In genomic region chr1:187649871-187650270, GRCm38 (mm10) we compare ENCODE assay signal across 10 mouse cellular contexts. TPM values are rescaled to one million over a fixed set of nuclear protein-coding genes. Genes with fewer than 3 reads are reported as not detected.
DNase-seq lines count a peak whose midpoint lies in the region; ATAC-seq and TF ChIP-seq lines count a peak whose summit lies in the region.
"Had no signal": no experiment of that assay in that cellular context is flagged by ENCODE, and none has a peak within 500 bp of the region (broad histone marks: within the 10 kb centered on the region; RNA-seq: fewer than 3 reads in every experiment).

No protein-coding gene starts in this region.

- no peaks in the 10 kb centered on the region for H3K36me3 ChIP-seq in midbrain, embryonic 11.5 days (ENCODE audit: control insufficient read depth, insufficient read depth, low read length)
- H3K36me3 ChIP-seq in midbrain, embryonic 10.5 days: no peaks in the 10 kb centered on the region
- no peaks in the 10 kb centered on the region for H3K36me3 ChIP-seq in heart, embryonic 14.5 days (ENCODE audit: control insufficient read depth, insufficient read depth, low read length)
- H3K36me3 ChIP-seq in neural tube, embryonic 15.5 days: no peaks in the 10 kb centered on the region
- H3K36me3 ChIP-seq in forebrain, embryonic 16.5 days (ENCODE audit: control insufficient read depth, insufficient read depth): no peaks in the 10 kb centered on the region
- H3K36me3 ChIP-seq: embryonic facial prominence, embryonic 12.5 days; limb, embryonic 12.5 days had no signal

- no peak for TF ChIP-seq CTCF in gastrocnemius, adult 2 months (IDR thresholded peaks at IDR 0.05)

- no peak overlapping the region for H3K4me3 ChIP-seq in midbrain, embryonic 11.5 days (ENCODE audit: low read depth, low read length)
- no peak overlapping the region for H3K4me3 ChIP-seq in midbrain, embryonic 10.5 days
- H3K4me3 ChIP-seq in gastrocnemius, adult 2 months: peak overlapping the region; percentile 73
- no peak overlapping the region for H3K4me3 ChIP-seq in heart, embryonic 14.5 days (ENCODE audit: control insufficient read depth in 1 of 2, insufficient read depth in 1 of 2, low read depth in 1 of 2, low read length in 2 of 2)
- H3K4me3 ChIP-seq in neural tube, embryonic 15.5 days (replicated peaks): no peak overlapping the region
- no peak overlapping the region for H3K4me3 ChIP-seq in forebrain, embryonic 16.5 days (replicated peaks; ENCODE audit: low read length)
- H3K4me3 ChIP-seq: embryonic facial prominence, embryonic 12.5 days; limb, embryonic 12.5 days had no signal

- H3K27me3 ChIP-seq in midbrain, embryonic 11.5 days (ENCODE audit: control insufficient read depth, insufficient read depth, low read length): no peaks in the 10 kb centered on the region; the same call in 1 of the 2 replicates
- peaks cover 16% of the 10 kb centered on the region for H3K27me3 ChIP-seq in midbrain, embryonic 10.5 days (ENCODE audit: low read depth, poor library complexity, severe bottlenecking)
- H3K27me3 ChIP-seq in heart, embryonic 14.5 days (ENCODE audit: control insufficient read depth, insufficient read depth, low read length): no peaks in the 10 kb centered on the region
- H3K27me3 ChIP-seq in neural tube, embryonic 15.5 days (replicated peaks): no peaks in the 10 kb centered on the region
- H3K27me3 ChIP-seq in forebrain, embryonic 16.5 days (replicated peaks; ENCODE audit: control insufficient read depth, insufficient read depth, low read length): no peaks in the 10 kb centered on the region
- H3K27me3 ChIP-seq: embryonic facial prominence, embryonic 12.5 days had no signal

- 48% methylated on average over 5 of the region's 5 CpGs for WGBS in midbrain, embryonic 11.5 days
- WGBS in midbrain, embryonic 10.5 days: 51% methylated on average over 5 of the region's 5 CpGs
- 40% methylated on average over 5 of the region's 5 CpGs for WGBS in heart, embryonic 14.5 days
- WGBS in neural tube, embryonic 15.5 days: 47% methylated on average over 5 of the region's 5 CpGs
- 53% methylated on average over 5 of the region's 5 CpGs for WGBS in forebrain, embryonic 16.5 days

- H3K27ac ChIP-seq in midbrain, embryonic 11.5 days (ENCODE audit: low read depth, low read length): no peak overlapping the region
- H3K27ac ChIP-seq in midbrain, embryonic 10.5 days (replicated peaks): no peak overlapping the region
- peak overlapping the region; percentile 81 for H3K27ac ChIP-seq in gastrocnemius, adult 2 months
- 0 out of 4 replicates have a peak overlapping the region, but pooled peaks of 1 of the 2 experiments have one; percentile 0 for H3K27ac ChIP-seq in heart, embryonic 14.5 days (replicated peaks in 1 of 2; ENCODE audit: control insufficient read depth in 1 of 2, insufficient read depth in 1 of 2, low read depth in 2 of 2, low read length in 2 of 2)
- H3K27ac ChIP-seq in neural tube, embryonic 15.5 days (replicated peaks): no peak overlapping the region
- no peak overlapping the region for H3K27ac ChIP-seq in forebrain, embryonic 16.5 days (ENCODE audit: low read length)
- H3K27ac ChIP-seq: embryonic facial prominence, embryonic 12.5 days; limb, embryonic 12.5 days had no signal

- no peak for ATAC-seq in midbrain, embryonic 11.5 days (ENCODE audit: low FRiP score)
- ATAC-seq in heart, embryonic 14.5 days (ENCODE audit: insufficient number of reproducible peaks, insufficient read depth, low FRiP score, low read depth): no peak
- ATAC-seq in neural tube, embryonic 15.5 days (ENCODE audit: low FRiP score): no peak
- ATAC-seq in forebrain, embryonic 16.5 days: no peak

- no peaks in the 10 kb centered on the region; the same call in none of the 2 replicates for H3K4me1 ChIP-seq in midbrain, embryonic 11.5 days (ENCODE audit: control insufficient read depth, insufficient read depth, low read length)
- peaks cover 31% of the 10 kb centered on the region for H3K4me1 ChIP-seq in midbrain, embryonic 10.5 days
- peaks cover 19 to 35% of the 10 kb centered on the region in 2 experiments for H3K4me1 ChIP-seq in heart, embryonic 14.5 days (ENCODE audit: control insufficient read depth in 2 of 2, insufficient read depth in 2 of 2, low read length in 2 of 2)
- H3K4me1 ChIP-seq in neural tube, embryonic 15.5 days: peaks cover 28% of the 10 kb centered on the region
- peaks cover 12% of the 10 kb centered on the region for H3K4me1 ChIP-seq in forebrain, embryonic 16.5 days (replicated peaks; ENCODE audit: control insufficient read depth, insufficient read depth, low read length)

- H3K4me2 ChIP-seq in midbrain, embryonic 11.5 days: no peak overlapping the region
- H3K4me2 ChIP-seq in heart, embryonic 14.5 days (ENCODE audit: low read length): peak overlapping the region; percentile 83
- peak overlapping the region; percentile 88 for H3K4me2 ChIP-seq in neural tube, embryonic 15.5 days
- no peak overlapping the region for H3K4me2 ChIP-seq in forebrain, embryonic 16.5 days (ENCODE audit: low read length)
- H3K4me2 ChIP-seq: embryonic facial prominence, embryonic 12.5 days; limb, embryonic 12.5 days had no signal

- peak; percentile 78 for DNase-seq in midbrain, embryonic 11.5 days (ENCODE audit: low spot score, missing footprints)
- DNase-seq in midbrain, embryonic 10.5 days (ENCODE audit: low spot score): no peak
- DNase-seq in gastrocnemius, adult 2 months: peak; percentile 69
- no peak for DNase-seq in layer of hippocampus, postnatal 14 days (ENCODE audit: low spot score in 2 of 2)

- intact Hi-C loops in gastrocnemius, adult 2 months (cut with DNase I): no loop called here

- no peak overlapping the region for H3K9ac ChIP-seq in midbrain, embryonic 11.5 days (ENCODE audit: low read length)
- no peak overlapping the region for H3K9ac ChIP-seq in heart, embryonic 14.5 days (ENCODE audit: low read length)
- no peak overlapping the region for H3K9ac ChIP-seq in neural tube, embryonic 15.5 days (replicated peaks)
- no peak overlapping the region for H3K9ac ChIP-seq in forebrain, embryonic 16.5 days (replicated peaks; ENCODE audit: low read depth, low read length)
- H3K9ac ChIP-seq: embryonic facial prominence, embryonic 12.5 days; limb, embryonic 12.5 days had no signal

- no peaks in the 10 kb centered on the region for H3K9me3 ChIP-seq in midbrain, embryonic 11.5 days (ENCODE audit: control insufficient read depth, low read length)
- no peaks in the 10 kb centered on the region for H3K9me3 ChIP-seq in midbrain, embryonic 10.5 days (replicated peaks)
- no peaks in the 10 kb centered on the region for H3K9me3 ChIP-seq in heart, embryonic 14.5 days (ENCODE audit: control insufficient read depth, low read length)
- H3K9me3 ChIP-seq in neural tube, embryonic 15.5 days (replicated peaks): no peaks in the 10 kb centered on the region
- no peaks in the 10 kb centered on the region for H3K9me3 ChIP-seq in forebrain, embryonic 16.5 days (ENCODE audit: control insufficient read depth, low read length)
- H3K9me3 ChIP-seq: embryonic facial prominence, embryonic 12.5 days; limb, embryonic 12.5 days had no signal

RNA-seq across cellular contexts. Expression of gene Esrrg, which starts 41.3 kb away (rescaled TPM):
- polyA plus RNA-seq in midbrain, embryonic 11.5 days (2014; fragmentation: Nextera tagmentation; extraction: Ambion mirVana): 5.9 and 7.5 TPM in 2 replicates
- 2.0 and 3.5 TPM in 2 replicates for polyA plus RNA-seq in midbrain, embryonic 10.5 days (2016; fragmentation: Nextera tagmentation; extraction: Ambion mirVana)
- 10 to 100 TPM; 21.1 to 39.1 TPM for total RNA-seq in gastrocnemius, adult 2 months (2021)
- 31.2 and 37.3 TPM in 2 replicates for polyA plus RNA-seq in heart, embryonic 14.5 days (2014; fragmentation: Nextera tagmentation; extraction: Ambion mirVana)
- 27.5 and 31.6 TPM in 2 replicates for polyA plus RNA-seq in neural tube, embryonic 15.5 days (2015; fragmentation: Nextera tagmentation; extraction: Ambion mirVana)
- polyA plus RNA-seq in forebrain, embryonic 16.5 days (2015; fragmentation: Nextera tagmentation; extraction: Ambion mirVana): 8.5 and 11.2 TPM in 2 replicates
- total RNA-seq in layer of hippocampus, postnatal 14 days (2021): 10 to 100 TPM; 16.1 to 16.4 TPM
- total RNA-seq: MEL had no signal

Comparison
In these comparisons a context has a peak if more than half of its experiments do, and no peak if none do; other contexts are left out.
1. DNase-seq: peak in midbrain, embryonic 11.5 days (single experiment) and gastrocnemius, adult 2 months (single experiment); none in midbrain, embryonic 10.5 days (single experiment) and layer of hippocampus, postnatal 14 days (0 of 2).
2. H3K4me2 ChIP-seq: peak in heart, embryonic 14.5 days (single experiment) and neural tube, embryonic 15.5 days (single experiment); none in midbrain, embryonic 11.5 days (single experiment) and forebrain, embryonic 16.5 days (single experiment).